Mouse (Mus musculus): ENCODE measurements around the gene Esr1.

- TF ChIP-seq CTCF (IDR thresholded peaks at IDR 0.05; ENCODE audit: borderline replicate concordance, insufficient read depth, low read depth, low read length) (no peak), POLR2A (IDR thresholded peaks at IDR 0.05; ENCODE audit: borderline replicate concordance, insufficient read depth, low read length) (no peak)
Observed at GRCm38 (mm10) chr10:4976557-4976956, 365.2 kb downstream of the Esr1 start.
